Mouse (Mus musculus): ENCODE results near the gene Bag1.
"Not testable (repeated sequence)": the region's sequence is repeated elsewhere in the genome, so short reads cannot be mapped to it uniquely, and the experiment has no call there.

The Bag1 gene

DNA sequence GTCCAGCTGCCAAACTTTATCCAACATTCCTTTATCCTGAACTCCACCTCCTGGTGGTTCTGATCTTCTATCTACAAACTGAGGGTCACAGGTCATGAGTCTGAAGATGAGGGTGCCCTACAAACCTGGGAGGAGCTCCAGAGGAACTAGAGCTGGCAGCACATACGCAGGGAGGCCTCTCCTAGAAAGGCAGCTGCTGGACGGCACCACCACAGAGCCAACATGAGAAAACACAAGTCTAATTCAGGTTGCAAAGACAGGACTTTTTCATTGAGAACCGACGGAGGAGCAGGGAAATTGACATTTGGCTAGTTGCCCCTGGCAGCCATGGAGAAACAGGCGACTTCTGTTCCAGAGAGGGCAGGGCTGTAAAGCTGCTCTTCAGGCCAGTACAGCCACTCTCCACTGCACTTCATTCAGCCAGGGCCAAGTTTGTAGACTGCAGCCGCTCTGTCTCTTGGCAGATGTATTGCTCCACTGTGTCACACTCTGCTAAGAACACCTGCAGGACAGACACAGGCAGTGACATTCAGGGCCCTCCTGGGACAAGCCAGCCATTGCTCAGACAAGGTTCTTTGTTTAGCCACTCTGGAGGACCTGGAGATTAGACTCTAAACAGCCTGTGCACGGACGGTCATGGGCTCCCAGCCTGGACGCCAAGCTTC, 11.8 kb downstream of the Bag1 start:
- DNase-seq (ENCODE audit: low read depth, low spot score), result no peak

DNA sequence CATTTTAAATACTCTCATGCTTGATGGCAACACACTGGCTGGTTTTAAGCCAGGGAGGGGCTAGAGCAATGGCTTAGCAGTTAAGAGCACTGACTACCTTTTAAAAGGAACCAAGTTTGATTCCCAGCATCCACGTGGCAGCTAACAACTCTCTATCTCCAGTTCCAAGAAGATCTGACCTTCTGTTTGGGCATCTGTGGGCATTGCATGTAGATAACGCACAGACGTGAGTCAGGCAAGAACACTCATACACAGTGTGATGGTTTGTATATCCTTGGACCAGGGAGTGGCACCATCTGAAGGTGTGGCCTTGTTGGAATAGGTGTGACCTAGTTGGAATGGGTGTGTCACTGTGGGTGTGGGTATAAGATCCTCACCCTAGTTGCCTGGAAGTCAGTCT, 13.7 kb downstream of the Bag1 start:
- DNase-seq (ENCODE audit: low read depth, low spot score), result not testable (repeated sequence)

DNA sequence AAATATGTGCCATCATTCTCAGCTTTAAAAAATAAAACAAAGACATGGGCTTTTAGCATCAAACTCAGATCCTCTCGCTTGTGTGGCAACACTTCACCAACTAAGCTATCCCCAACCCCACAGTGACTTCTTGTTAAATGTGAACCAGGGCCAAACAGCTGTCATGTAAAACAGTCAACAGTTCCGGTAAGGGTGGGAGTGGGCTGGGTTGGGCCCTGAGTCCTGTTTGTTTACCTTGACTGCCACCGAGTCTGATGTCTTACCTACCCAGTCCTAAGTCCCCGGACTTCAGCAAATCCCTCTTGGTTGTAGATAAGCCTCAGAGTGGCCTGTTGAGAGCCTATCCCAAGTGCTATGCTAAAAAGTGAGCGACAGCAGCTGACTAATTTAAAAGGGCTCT, 14.4 kb downstream of the Bag1 start:
- peak; percentile 37 for DNase-seq (ENCODE audit: low read depth, low spot score)

GRCm38 (mm10) chr4:40929046-40929445, 19.0 kb downstream of the Bag1 start:
- DNase-seq (ENCODE audit: low read depth, low spot score), result no peak

- DNase-seq (ENCODE audit: low read depth, low spot score), result no peak
Measured at GRCm38 (mm10) chr4:40925568-40925967, 22.5 kb downstream of the Bag1 start.

GRCm38 (mm10) chr4:40923087-40923651, 24.9 kb downstream of the Bag1 start:
- peak; percentile 32 for DNase-seq (ENCODE audit: low read depth, low spot score)

DNA sequence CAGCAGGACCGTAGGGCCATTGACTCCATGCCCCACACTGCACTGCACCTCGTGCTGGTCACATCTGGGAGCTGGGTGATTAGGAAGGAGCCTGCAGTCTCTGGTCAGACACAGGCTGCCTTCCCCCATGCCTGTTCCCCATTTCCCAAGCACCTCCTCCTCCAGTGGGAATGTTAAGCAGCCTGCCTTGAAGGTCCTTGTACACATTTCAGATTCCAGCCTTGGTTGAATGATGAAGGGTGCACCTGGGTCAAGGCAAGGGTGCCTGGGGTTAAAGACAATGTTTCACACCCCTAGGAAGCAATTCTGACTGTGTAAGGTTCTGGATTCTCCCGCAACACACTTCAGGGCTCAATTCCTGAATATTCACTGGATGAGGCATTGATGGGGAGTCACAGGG, 26.8 kb downstream of the Bag1 start:
- no peak for DNase-seq (ENCODE audit: low read depth, low spot score)

- no peak for DNase-seq (ENCODE audit: low read depth, low spot score)
Measured at GRCm38 (mm10) chr4:40920576-40920975, 27.5 kb downstream of the Bag1 start.

GRCm38 (mm10) chr4:40919785-40920184, 28.3 kb downstream of the Bag1 start, which contains the start of gene Spink4:
Gene Spink4 (plus strand): TSS chr4:40920052.
- no peak for DNase-seq (ENCODE audit: low read depth, low spot score)

DNA sequence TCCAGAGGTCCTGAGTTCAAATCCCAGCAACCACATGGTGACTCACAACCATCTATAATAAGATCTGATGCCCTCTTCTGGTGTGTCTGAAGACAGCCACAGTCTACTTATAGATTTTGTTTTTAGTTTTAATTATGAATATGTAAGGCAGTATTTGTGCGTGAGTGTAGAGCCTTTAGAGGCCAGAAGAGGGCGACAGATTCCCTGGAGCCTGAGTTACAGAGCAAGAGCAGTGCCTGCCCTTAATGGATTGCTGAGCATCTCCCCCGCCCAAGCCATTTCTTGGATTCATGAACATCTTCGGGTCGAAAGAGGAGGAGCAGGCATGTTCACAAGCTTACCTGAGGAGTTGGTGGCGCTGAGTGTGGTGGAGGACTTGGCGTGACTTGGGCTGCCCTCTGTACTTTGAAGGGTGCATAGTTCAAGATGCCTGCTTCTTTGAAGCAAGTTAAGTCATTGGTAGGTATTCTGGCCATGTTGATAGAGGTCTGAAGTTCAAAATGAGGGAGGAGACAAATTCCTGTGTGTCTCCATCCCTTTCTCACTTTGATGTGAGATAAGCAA, 31.4 kb downstream of the Bag1 start:
- DNase-seq (ENCODE audit: low read depth, low spot score), result peak; percentile 44

- no peak for DNase-seq (ENCODE audit: low read depth, low spot score)
Measured at GRCm38 (mm10) chr4:40915947-40916346, 32.1 kb downstream of the Bag1 start.

DNA sequence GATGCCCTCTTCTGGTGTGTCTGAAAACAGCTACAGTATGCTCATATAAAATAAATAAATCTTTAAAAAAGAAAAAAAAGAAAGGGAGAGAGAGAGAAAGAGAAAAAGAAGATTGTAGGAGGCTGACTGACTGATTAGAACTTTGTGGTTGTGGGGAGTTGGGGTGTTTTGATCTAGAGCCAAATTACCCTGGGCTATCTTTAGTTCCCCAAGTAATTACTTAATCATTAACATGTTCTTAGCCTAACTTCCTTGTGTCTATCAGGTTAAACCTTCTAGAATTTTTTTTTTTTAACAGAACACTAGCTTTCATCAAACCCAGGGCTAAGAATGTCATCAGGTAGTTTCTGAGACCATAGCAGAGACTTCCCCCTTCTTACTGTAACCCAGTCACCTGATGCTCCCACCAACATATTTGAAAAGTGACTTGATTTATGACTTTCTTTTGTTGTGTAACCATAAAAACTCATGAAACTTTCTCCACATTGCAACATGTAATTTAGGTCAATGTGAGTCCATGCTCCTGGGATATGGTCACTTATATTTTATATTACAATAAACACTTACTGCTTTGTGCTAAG, 33.7 kb downstream of the Bag1 start:
- no peak for DNase-seq (ENCODE audit: low read depth, low spot score)

GRCm38 (mm10) chr4:40908261-40908969, 39.7 kb downstream of the Bag1 start:
- DNase-seq (ENCODE audit: low read depth, low spot score), result peak; percentile 29

GRCm38 (mm10) chr4:40906298-40906697, 41.8 kb downstream of the Bag1 start:
- DNase-seq (ENCODE audit: low read depth, low spot score), result peak; percentile 48

DNA sequence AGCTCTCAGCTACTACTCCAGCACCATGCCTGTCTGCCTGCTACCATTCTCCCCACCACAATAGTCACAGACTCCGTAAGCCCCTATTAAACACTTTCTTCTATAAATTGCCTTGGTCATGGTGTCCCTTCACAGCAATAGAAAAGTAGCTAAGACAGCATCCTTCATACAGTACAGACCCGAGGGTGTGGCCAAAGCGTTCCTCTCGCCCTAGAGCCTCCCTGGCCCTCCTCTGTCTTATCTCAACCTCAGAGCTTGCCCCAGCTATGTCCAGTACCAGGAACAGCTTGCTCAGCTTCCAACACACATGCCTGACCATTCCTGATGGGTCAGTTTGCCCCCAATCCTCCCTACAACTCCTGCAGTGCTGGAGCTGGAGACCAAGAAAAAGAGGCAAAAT, 47.5 kb downstream of the Bag1 start:
- DNase-seq (ENCODE audit: low read depth, low spot score), result no peak

DNA sequence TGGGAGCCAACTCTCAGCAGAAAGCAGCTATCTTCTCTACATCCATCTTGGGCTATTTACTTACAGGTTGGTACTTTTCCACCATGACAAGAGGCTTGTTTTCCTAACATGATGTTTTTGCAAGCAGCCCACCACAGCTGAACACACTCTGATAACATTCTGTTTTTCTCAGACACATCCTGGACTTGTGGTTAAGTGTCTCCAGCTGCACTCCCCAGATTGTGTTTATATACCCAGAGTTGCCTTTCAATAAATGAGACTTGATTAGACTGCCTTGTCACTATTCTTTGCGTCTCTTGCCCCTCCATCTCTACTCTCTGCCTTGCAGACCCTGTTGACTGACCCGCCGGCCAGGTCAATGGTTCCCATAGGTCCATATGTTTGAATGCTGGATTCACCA, 48.0 kb downstream of the Bag1 start:
- no peak for DNase-seq (ENCODE audit: low read depth, low spot score)

GRCm38 (mm10) chr4:40899264-40899663, 48.8 kb downstream of the Bag1 start:
- no peak for DNase-seq (ENCODE audit: low read depth, low spot score)

GRCm38 (mm10) chr4:40898476-40899044, 49.5 kb downstream of the Bag1 start:
- peak; percentile 59 for DNase-seq (ENCODE audit: low read depth, low spot score)

DNA sequence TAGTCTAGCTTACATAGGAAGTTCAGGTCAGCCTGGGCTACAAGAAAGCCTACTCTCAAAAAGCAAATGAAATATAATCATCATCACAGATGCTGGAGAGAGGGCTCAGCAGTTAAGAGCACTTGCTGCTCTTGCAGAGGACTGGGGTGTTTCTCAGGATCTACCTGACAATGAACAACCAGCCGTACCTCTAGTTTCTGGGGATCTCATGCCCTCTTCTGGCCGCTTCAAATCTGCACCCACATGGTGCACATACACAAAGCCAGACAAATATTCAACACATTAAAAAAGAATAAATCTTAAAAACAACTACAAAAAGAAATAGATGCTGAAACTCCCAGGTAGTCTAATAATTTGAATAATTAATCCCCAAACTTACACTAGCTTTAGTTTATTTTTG, 52.4 kb downstream of the Bag1 start:
- peak; percentile 45 for DNase-seq (ENCODE audit: low read depth, low spot score)

DNA sequence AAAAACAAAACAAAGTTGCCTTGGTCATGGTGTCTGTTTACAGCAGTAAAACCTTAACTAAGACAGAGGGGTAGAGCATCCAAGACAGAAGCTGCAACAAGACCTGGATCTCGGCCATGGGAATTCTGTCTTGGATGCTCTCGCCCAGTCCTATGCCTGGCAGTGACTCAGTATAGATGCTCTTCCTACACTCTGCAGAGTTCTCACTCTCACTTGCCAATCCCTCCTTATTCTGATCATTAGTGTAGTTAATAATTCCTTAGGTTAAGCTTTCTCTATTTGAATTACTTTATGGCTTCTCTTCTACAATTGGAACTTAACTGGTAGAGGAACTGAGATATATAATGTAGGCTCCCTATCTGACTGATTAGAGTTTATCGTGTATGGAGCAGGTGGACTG, 53.0 kb downstream of the Bag1 start:
- DNase-seq (ENCODE audit: low read depth, low spot score), result no peak

DNA sequence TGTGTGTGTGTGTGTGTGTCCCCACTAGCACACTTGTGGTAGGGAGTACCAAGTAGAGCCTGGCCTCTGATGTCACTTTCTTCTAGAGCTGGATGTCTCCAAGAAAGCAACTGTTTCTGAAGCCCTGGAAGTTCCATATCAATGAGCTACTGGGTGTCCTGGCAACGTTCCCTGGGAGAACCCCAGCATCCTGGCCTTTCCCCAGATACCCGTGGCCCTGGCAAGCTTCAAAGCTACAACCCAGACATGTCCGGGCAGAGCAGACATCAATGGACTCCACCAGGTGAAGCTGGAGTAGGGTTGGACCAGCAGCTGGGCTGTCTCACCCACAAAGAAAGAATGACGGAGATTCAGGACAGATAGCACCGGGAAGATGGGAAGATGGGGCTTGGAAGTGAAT, 56.9 kb downstream of the Bag1 start:
- no peak for DNase-seq (ENCODE audit: low read depth, low spot score)

DNA sequence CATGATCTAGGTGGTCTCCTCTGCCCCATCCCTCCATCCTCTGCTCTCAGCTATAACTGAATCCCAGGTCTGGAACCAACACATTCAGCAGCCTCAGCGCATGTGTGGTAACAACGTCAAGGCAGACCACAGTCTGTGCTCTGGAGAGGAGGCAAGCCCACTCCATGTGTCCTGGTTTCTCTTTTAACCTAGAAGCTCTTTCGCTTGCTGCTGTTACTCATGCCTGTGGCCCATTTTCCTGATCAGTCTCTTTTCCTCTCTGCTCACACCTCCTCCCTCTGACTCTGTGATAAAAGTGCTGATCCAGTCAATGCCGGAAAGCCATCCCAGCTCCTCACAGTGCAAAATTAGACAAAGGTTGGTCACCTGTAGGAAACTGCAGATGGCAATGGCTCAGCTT, 58.1 kb downstream of the Bag1 start:
- DNase-seq (ENCODE audit: low read depth, low spot score), result no peak

Data from ES-CJ7 (cell line).